ENCODE assay signal across 19 mouse cellular contexts in genomic region chr2:59805595-59805994, GRCm38 (mm10).
"Had no signal": no experiment of that assay in that cellular context is flagged by ENCODE, and none has a peak within 500 bp of the region (broad histone marks: within the 10 kb centered on the region; RNA-seq: fewer than 3 reads in every experiment).

No protein-coding gene starts in this region.

- H3K27me3 ChIP-seq: liver, embryonic 13.5 days; neural tube, embryonic 13.5 days; stomach, embryonic 15.5 days had no signal

- DNase-seq: kidney, adult 2 months; kidney, postnatal 36 days; layer of hippocampus, adult 9-11 months; layer of hippocampus, postnatal 36 days; liver, embryonic 13.5 days; lung, adult 2 months; lung, postnatal 14 days; lung, postnatal 4 days; retina, postnatal 1 day; right cerebral cortex, postnatal 25 days; spleen, adult 18-20 months; thymus, postnatal 25 days had no signal

- ATAC-seq: intestine, postnatal 0 days; midbrain, embryonic 16.5 days had no signal

- H3K27ac ChIP-seq: left cerebral cortex, adult 2 months; liver, embryonic 13.5 days; midbrain, embryonic 12.5 days; neural tube, embryonic 13.5 days; stomach, embryonic 15.5 days had no signal

- H3K9me3 ChIP-seq: liver, embryonic 13.5 days; midbrain, embryonic 12.5 days; neural tube, embryonic 13.5 days; stomach, embryonic 15.5 days had no signal

- H3K9ac ChIP-seq: liver, embryonic 13.5 days; midbrain, embryonic 12.5 days; neural tube, embryonic 13.5 days; stomach, embryonic 15.5 days had no signal

- H3K4me1 ChIP-seq: stomach, embryonic 15.5 days had no signal

- H3K4me3 ChIP-seq: left cerebral cortex, adult 2 months; liver, embryonic 13.5 days; midbrain, embryonic 12.5 days; myocyte; neural tube, embryonic 13.5 days; stomach, embryonic 15.5 days had no signal

- H3K36me3 ChIP-seq: liver, embryonic 13.5 days; midbrain, embryonic 12.5 days had no signal

- H3K4me2 ChIP-seq: liver, embryonic 13.5 days; midbrain, embryonic 12.5 days; neural tube, embryonic 13.5 days; stomach, embryonic 15.5 days had no signal
